Mouse (Mus musculus) cerebellum, postnatal 10 days (tissue): ENCODE data around the gene Rab11b.

ENCODE experiments used
- DNase-seq, 2 experiments: peaks; one replicate each; pipeline ENCODE4 v3.0.0; 2021; ENCODE audit warnings: mixed read lengths in 2 of 2

The Rab11b gene

GRCm38 (mm10) chr17:33713271-33713670 lies 47.1 kb downstream of the Rab11b start:
- no peak for DNase-seq

DNA sequence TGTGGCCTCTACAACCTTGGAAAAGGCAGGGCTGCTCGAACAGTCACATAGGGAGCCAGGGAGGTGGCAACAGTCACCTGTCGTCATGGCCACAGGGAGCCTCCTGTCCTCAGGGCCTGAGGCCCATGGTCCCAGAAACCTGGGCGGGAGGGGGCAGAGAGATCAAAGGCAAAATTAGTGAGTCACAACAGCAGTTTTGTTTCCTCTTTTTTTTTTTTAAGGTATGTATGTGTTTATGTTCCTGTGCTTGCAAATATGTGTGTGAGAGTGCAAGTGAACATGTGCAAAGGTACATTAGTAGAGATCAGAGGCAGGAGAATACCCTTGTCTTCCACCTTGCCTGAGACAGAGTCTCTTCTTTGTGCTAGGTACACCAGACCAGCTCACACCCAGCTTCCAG lies 50.5 kb downstream of the Rab11b start:
- no peak for DNase-seq

GRCm38 (mm10) chr17:33703091-33703490 lies 57.2 kb downstream of the Rab11b start:
- no peak for DNase-seq

DNA sequence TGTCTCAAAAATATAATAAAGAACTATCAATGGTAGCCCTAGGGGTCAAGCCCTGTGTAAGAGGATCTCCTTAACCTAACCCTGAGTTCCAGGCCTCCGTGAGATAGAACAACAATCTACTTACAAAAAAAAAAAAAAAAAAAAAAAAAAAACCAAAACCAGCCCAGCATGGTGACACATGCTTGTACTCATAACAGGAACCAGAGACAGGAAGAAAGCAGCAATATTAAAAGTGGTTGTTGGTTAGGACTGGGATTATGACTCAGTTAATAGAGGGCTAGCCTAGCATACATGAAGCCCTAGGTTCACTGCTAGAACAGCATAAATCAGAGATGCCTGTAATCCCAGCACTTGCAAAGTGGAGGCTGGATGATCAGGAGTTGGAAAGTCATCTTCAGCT lies 58.2 kb downstream of the Rab11b start:
- no peak for DNase-seq

DNA sequence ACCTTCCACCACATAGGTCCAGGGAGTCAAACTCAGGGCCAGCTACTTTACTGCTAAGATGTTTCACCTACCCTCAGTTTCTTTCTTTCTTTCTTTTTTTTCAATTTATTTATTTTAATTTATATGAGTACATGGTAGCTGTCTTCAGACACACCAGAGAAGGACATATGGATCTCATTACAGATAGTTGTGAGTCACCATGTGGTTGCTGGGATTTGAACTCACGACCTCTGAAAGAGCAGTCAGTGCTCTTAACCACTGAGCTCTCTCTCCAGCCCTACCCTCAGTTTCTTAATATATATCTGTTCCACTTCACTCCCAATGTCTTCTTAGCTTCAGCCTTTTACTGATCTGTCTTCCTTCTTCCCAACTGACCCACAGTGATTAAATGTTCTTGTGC lies 64.9 kb downstream of the Rab11b start:
- no peak for DNase-seq
